Mouse (Mus musculus) large intestine, adult 2 months (tissue): ENCODE data around the gene Wdr70. TPM values are rescaled to one million over a fixed set of nuclear protein-coding genes. Genes with fewer than 3 reads are reported as not detected.

Source experiments
- polyA plus RNA-seq: library from polyadenylated mRNA; depleted of rRNA; stranded (reverse); fragments of >200 nt; gene quantifications from 2 replicates; pipeline ENCODE4 v1.2.3, GENCODE M21; 2012; rRNA removed

The Wdr70 gene
- polyA plus RNA-seq, 1 experiment = 9.0 TPM

Other genes with a start within 250 kb of the Wdr70 start
- 5.2 and 8.7 TPM in 2 replicates for gene Nup155, start 10.1 kb upstream of the Wdr70 start, polyA plus RNA-seq
- gene Cplane1, start 69.9 kb upstream of the Wdr70 start, polyA plus RNA-seq = 0.63 and 1.2 TPM in 2 replicates